Mouse (Mus musculus) lung, embryonic 14.5 days (tissue): ENCODE measurements at regions not wholly inside any gene's neighbourhood (a gene's known extent, or its start where the extent isn't known, plus 50 kb on each side); places are given as distances from the start of the nearest gene placed in this dataset.

ENCODE experiments used
- ATAC-seq: fragments of 200-750 bp; cut with Nextera tagmentation; 2 replicates; pipeline ENCODE4 v1.8.0; 2017; ENCODE audit warnings: mild to moderate bottlenecking, moderate TSS enrichment, moderate library complexity; ENCODE audit not compliant: insufficient read depth
- DNase-seq: peaks from one replicate; pipeline ENCODE4 v3.0.0-alpha.2; 2015
- H3K27ac ChIP-seq: fragments of 300-500 bp; sonication (generic); 2 replicates; pipeline ENCODE4 v1.5.1; 2014; ENCODE audit warnings: low read depth, mild to moderate bottlenecking, moderate library complexity
- H3K27me3 ChIP-seq: fragments of 300-500 bp; sonication (generic); 2 replicates; pipeline ENCODE4 v1.6.1; 2014; ENCODE audit warnings: low read length, control low read depth; ENCODE audit not compliant: insufficient read depth
- H3K36me3 ChIP-seq: fragments of 300-500 bp; sonication (generic); 2 replicates; pipeline ENCODE4 v1.6.1; 2014; ENCODE audit warnings: control low read depth; ENCODE audit not compliant: insufficient read depth
- H3K4me1 ChIP-seq: fragments of 300-500 bp; sonication (generic); 2 replicates; pipeline ENCODE4 v1.6.1; 2014; ENCODE audit warnings: antibody characterized with exemption, control low read depth; ENCODE audit not compliant: insufficient read depth
- H3K4me2 ChIP-seq: fragments of 300-500 bp; sonication (generic); 2 replicates; pipeline ENCODE4 v1.6.1; 2014; ENCODE audit warnings: mild to moderate bottlenecking
- H3K4me3 ChIP-seq: fragments of 300-500 bp; sonication (generic); 2 replicates; pipeline ENCODE4 v1.5.1; 2014; ENCODE audit warnings: low read depth, low read length
- H3K9ac ChIP-seq: fragments of 300-500 bp; sonication (generic); 2 replicates; pipeline ENCODE4 v1.6.1; 2014
- H3K9me3 ChIP-seq: fragments of 300-500 bp; sonication (generic); 2 replicates; pipeline ENCODE4 v1.6.1; 2016; ENCODE audit warnings: low read depth, low read length, control low read depth
- CTCF ChIP-seq: IDR thresholded peaks from 2 replicates; pipeline ENCODE4 v1.5.1; 2016; ENCODE audit warnings: antibody characterized with exemption, low read depth
- WGBS: fragments of 180-500 bp; shearing (Covaris S2); extraction: QIAGEN DNeasy Blood & Tissue Kit; methylation state at CpG from one replicate; pipeline ENCODE4 v1.1.7; 2014; 5-methylcytosine and 5-hydroxymethylcytosine counted together

DNA sequence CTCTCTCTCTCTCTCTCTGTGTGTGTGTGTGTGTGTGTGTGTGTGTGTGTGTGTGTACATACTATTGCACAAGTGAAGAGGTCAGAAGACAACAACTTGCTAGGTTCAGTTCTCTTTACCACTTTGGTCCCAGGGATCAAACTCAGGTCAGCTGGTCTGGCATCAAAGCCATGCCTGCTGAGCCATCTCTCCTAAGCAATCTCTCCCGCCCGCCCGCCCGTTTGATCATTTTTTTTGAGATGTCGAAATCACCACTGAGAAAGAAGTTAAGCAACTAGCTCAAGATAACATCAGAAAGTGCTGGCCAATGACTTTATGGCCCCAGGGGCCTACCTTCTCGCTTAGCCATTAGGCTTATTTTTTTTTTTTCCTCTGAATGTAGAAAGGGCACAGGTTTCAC, 59.3 kb upstream of the Magi3 start:
- DNase-seq (no peak), ATAC-seq (no peak)
- TF ChIP-seq CTCF, result no peak
- Histone ChIP-seq H3K27ac (no peak overlapping the region), H3K9me3 (no peaks in the 10 kb centered on the region), H3K4me3 (no peak overlapping the region), H3K9ac (no peak overlapping the region), H3K4me1 (no peaks in the 10 kb centered on the region), H3K27me3 (no peaks in the 10 kb centered on the region), H3K36me3 (no peaks in the 10 kb centered on the region), H3K4me2 (no peak overlapping the region)
- WGBS, result 37% methylated on average over 6 of the region's 6 CpGs

DNA sequence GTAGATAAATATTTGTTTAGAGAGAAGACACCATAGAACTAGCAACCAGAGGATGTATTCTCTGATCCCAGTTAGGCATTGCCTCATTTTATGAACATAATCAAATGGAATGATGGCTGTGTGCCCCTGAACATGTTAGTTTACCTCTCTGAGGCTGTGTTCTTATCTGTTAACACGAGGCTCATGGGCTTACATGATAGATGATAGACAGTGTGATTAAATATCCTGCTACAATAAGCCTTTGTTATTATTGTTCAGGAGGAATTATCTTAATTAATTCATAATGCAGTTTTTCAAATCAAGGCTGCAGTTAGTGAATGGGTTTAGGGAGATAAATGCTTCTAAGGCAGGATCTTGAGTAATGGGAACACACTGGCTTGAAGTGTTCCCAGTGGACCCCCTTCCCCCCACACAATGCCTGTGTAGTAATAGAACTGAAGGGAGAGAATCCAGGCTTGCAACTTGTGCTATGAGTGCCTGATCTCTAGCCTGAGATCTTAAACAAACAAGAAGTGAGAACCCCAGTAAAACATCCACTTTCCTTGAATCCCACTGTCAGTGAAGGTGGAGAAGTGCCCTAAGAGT, 54.6 kb upstream of the Magi3 start:
- no peak for ATAC-seq
- no peaks in the 10 kb centered on the region for H3K36me3 ChIP-seq
- no peak for DNase-seq
- H3K27me3 ChIP-seq, result no peaks in the 10 kb centered on the region
- H3K4me2 ChIP-seq, result no peak overlapping the region
- H3K27ac ChIP-seq, result no peak overlapping the region
- no peak overlapping the region for H3K4me3 ChIP-seq
- H3K9ac ChIP-seq, result no peak overlapping the region
- no peaks in the 10 kb centered on the region for H3K4me1 ChIP-seq
- WGBS, result 7% methylated on average over 1 of the region's 1 CpGs
- no peak for TF ChIP-seq CTCF
- no peaks in the 10 kb centered on the region for H3K9me3 ChIP-seq

DNA sequence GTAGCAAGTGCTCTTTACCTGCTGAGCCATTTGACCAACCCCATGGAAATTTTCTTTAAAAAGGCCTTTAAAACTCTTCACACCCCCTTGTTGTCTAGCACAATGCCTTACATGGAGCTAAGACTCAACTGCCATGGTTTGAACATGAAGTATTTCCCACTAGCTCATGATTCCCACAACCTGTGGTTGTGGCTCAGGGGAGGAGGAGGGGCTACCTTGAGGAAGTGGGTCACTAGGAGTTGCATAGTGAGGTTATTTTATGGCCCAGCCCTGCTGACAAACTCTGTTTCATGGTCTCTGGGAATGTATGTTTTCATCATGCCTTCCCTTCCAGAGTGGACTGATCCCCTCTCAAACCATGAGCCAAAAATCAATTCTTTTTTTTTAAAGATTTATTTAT, 53.9 kb upstream of the Magi3 start:
- Histone ChIP-seq H3K4me1 (no peaks in the 10 kb centered on the region), H3K27me3 (no peaks in the 10 kb centered on the region), H3K27ac (no peak overlapping the region), H3K9me3 (no peaks in the 10 kb centered on the region), H3K4me2 (no peak overlapping the region), H3K4me3 (no peak overlapping the region), H3K9ac (no peak overlapping the region), H3K36me3 (no peaks in the 10 kb centered on the region)
- no peak for TF ChIP-seq CTCF
- ATAC-seq (no peak), DNase-seq (no peak)
